18 mouse cellular contexts compared by ENCODE assay signal in genomic region chr1:180315127-180315526, GRCm38 (mm10). TPM values are rescaled to one million over a fixed set of nuclear protein-coding genes. Genes with fewer than 3 reads are reported as not detected.
DNase-seq lines count a peak whose midpoint lies in the region; ATAC-seq and TF ChIP-seq lines count a peak whose summit lies in the region.
"Had no signal": no experiment of that assay in that cellular context is flagged by ENCODE, and none has a peak within 500 bp of the region (broad histone marks: within the 10 kb centered on the region; RNA-seq: fewer than 3 reads in every experiment).

No protein-coding gene starts in this region.

- TF ChIP-seq POLR2A in thymus, adult 2 months (IDR thresholded peaks at IDR 0.05; ENCODE audit: control insufficient read depth, extremely low read depth, insufficient read depth, low read length, poor library complexity), result no peak

- ATAC-seq in embryonic facial prominence, embryonic 14.5 days (ENCODE audit: low read depth), result no peak
- ATAC-seq in heart, embryonic 15.5 days (replicated peaks; ENCODE audit: insufficient number of reproducible peaks, insufficient read depth, low FRiP score, low read depth), result peak; percentile 38; the same call in 1 of the 2 replicates
- no peak for ATAC-seq in kidney, postnatal 0 days (replicated peaks; ENCODE audit: low FRiP score, low read depth)
- ATAC-seq: forebrain, embryonic 15.5 days; hindbrain, embryonic 16.5 days had no signal

- no peaks in the 10 kb centered on the region for H3K27me3 ChIP-seq in embryonic facial prominence, embryonic 14.5 days (replicated peaks; ENCODE audit: control insufficient read depth, insufficient read depth, low read length)
- H3K27me3 ChIP-seq in embryonic facial prominence, embryonic 10.5 days (replicated peaks; ENCODE audit: low read depth, poor library complexity, severe bottlenecking), result peaks cover 16% of the 10 kb centered on the region; the same call in 1 of the 2 replicates
- H3K27me3 ChIP-seq in heart, embryonic 15.5 days, result no peaks in the 10 kb centered on the region
- H3K27me3 ChIP-seq in heart, embryonic 10.5 days (ENCODE audit: insufficient read depth, poor library complexity, severe bottlenecking), result peaks cover 14% of the 10 kb centered on the region; the same call in 1 of the 2 replicates
- no peaks in the 10 kb centered on the region for H3K27me3 ChIP-seq in kidney, postnatal 0 days (ENCODE audit: insufficient read depth, low read length)
- no peaks in the 10 kb centered on the region for H3K27me3 ChIP-seq in thymus, adult 2 months (ENCODE audit: control insufficient read depth, insufficient read depth, low read length)
- H3K27me3 ChIP-seq: forebrain, embryonic 15.5 days; hindbrain, embryonic 12.5 days had no signal

- H3K27ac ChIP-seq in embryonic facial prominence, embryonic 14.5 days (replicated peaks; ENCODE audit: low read depth, low read length), result no peak overlapping the region
- H3K27ac ChIP-seq in embryonic facial prominence, embryonic 10.5 days (replicated peaks), result no peak overlapping the region
- H3K27ac ChIP-seq in heart, embryonic 15.5 days, result peak overlapping the region; percentile 54
- H3K27ac ChIP-seq in heart, embryonic 10.5 days, result no peak overlapping the region
- H3K27ac ChIP-seq in kidney, postnatal 0 days, result no peak overlapping the region
- peak overlapping the region; percentile 43; the same call in 1 of the 2 replicates for H3K27ac ChIP-seq in thymus, adult 2 months (ENCODE audit: control insufficient read depth, insufficient read depth, low read length)
- H3K27ac ChIP-seq: forebrain, embryonic 15.5 days; hindbrain, embryonic 12.5 days had no signal

- no peaks in the 10 kb centered on the region for H3K36me3 ChIP-seq in embryonic facial prominence, embryonic 14.5 days (ENCODE audit: control insufficient read depth, insufficient read depth, low read length)
- H3K36me3 ChIP-seq in embryonic facial prominence, embryonic 10.5 days (replicated peaks), result no peaks in the 10 kb centered on the region
- no peaks in the 10 kb centered on the region for H3K36me3 ChIP-seq in heart, embryonic 15.5 days
- H3K36me3 ChIP-seq in heart, embryonic 10.5 days, result no peaks in the 10 kb centered on the region
- no peaks in the 10 kb centered on the region for H3K36me3 ChIP-seq in kidney, postnatal 0 days (ENCODE audit: insufficient read depth, low read length)
- no peaks in the 10 kb centered on the region for H3K36me3 ChIP-seq in thymus, adult 2 months (ENCODE audit: control insufficient read depth, insufficient read depth, low read length)
- H3K36me3 ChIP-seq: forebrain, embryonic 15.5 days; hindbrain, embryonic 12.5 days had no signal

- H3K9ac ChIP-seq in embryonic facial prominence, embryonic 14.5 days (ENCODE audit: low read depth, low read length), result no peak overlapping the region
- no peak overlapping the region for H3K9ac ChIP-seq in heart, embryonic 15.5 days
- H3K9ac ChIP-seq in kidney, postnatal 0 days (ENCODE audit: low read depth, low read length), result no peak overlapping the region
- H3K9ac ChIP-seq: forebrain, embryonic 15.5 days; hindbrain, embryonic 12.5 days had no signal

- no peaks in the 10 kb centered on the region for H3K9me3 ChIP-seq in embryonic facial prominence, embryonic 14.5 days (ENCODE audit: control insufficient read depth, low read length)
- no peaks in the 10 kb centered on the region for H3K9me3 ChIP-seq in embryonic facial prominence, embryonic 10.5 days
- no peaks in the 10 kb centered on the region for H3K9me3 ChIP-seq in heart, embryonic 15.5 days (replicated peaks)
- H3K9me3 ChIP-seq in heart, embryonic 10.5 days, result no peaks in the 10 kb centered on the region
- no peaks in the 10 kb centered on the region for H3K9me3 ChIP-seq in kidney, postnatal 0 days (replicated peaks; ENCODE audit: low read length)
- H3K9me3 ChIP-seq: forebrain, embryonic 15.5 days; hindbrain, embryonic 12.5 days had no signal

- 65% methylated on average over 3 of the region's 3 CpGs for WGBS in embryonic facial prominence, embryonic 14.5 days
- WGBS in embryonic facial prominence, embryonic 10.5 days, result 79% methylated on average over 3 of the region's 3 CpGs
- 42% methylated on average over 3 of the region's 3 CpGs for WGBS in heart, embryonic 15.5 days
- 52% methylated on average over 3 of the region's 3 CpGs for WGBS in heart, embryonic 10.5 days
- 78% methylated on average over 3 of the region's 3 CpGs for WGBS in kidney, postnatal 0 days
- 87% methylated on average over 3 of the region's 3 CpGs for WGBS in thymus, adult 2 months

- peaks cover 17% of the 10 kb centered on the region for H3K4me1 ChIP-seq in embryonic facial prominence, embryonic 14.5 days (ENCODE audit: control insufficient read depth, insufficient read depth, low read length)
- H3K4me1 ChIP-seq in embryonic facial prominence, embryonic 10.5 days, result peaks cover 34% of the 10 kb centered on the region
- peaks cover 36% of the 10 kb centered on the region for H3K4me1 ChIP-seq in heart, embryonic 15.5 days (replicated peaks)
- peaks cover 35% of the 10 kb centered on the region for H3K4me1 ChIP-seq in heart, embryonic 10.5 days
- peaks cover 8% of the 10 kb centered on the region; the same call in 1 of the 2 replicates for H3K4me1 ChIP-seq in kidney, postnatal 0 days (replicated peaks; ENCODE audit: insufficient read depth, low read length)
- H3K4me1 ChIP-seq in thymus, adult 2 months (replicated peaks; ENCODE audit: control insufficient read depth, insufficient read depth, low read length), result peaks cover 61% of the 10 kb centered on the region

- no peak for TF ChIP-seq CTCF in kidney, postnatal 0 days (IDR thresholded peaks at IDR 0.05; ENCODE audit: low read depth)
- no peak for TF ChIP-seq CTCF in thymus, adult 2 months (IDR thresholded peaks at IDR 0.05; ENCODE audit: borderline replicate concordance, control insufficient read depth, extremely low read depth, insufficient read depth, low read length, poor library complexity)

- peak; percentile 49 for DNase-seq in embryonic facial prominence, embryonic 14.5 days (ENCODE audit: low spot score)
- DNase-seq in embryonic facial prominence, embryonic 10.5 days (ENCODE audit: low spot score), result no peak
- no peak for DNase-seq in heart, embryonic 10.5 days (ENCODE audit: low spot score)
- peak; percentile 36 for DNase-seq in kidney, postnatal 0 days (ENCODE audit: low spot score)
- no peak for DNase-seq in kidney, adult 11 months
- no peak for DNase-seq in thymus, adult 2 months
- no peak for DNase-seq in thymus, postnatal 10 days (ENCODE audit: low spot score in 2 of 2)
- DNase-seq: adrenal gland, adult 8-10 months; cerebellum, adult 2 months; cerebellum, postnatal 10 days; gastrocnemius, postnatal 36 days; heart, adult 18-20 months; heart, postnatal 36 days; kidney, adult 2 months had no signal

- no peak overlapping the region for H3K4me2 ChIP-seq in embryonic facial prominence, embryonic 14.5 days (ENCODE audit: low read depth, low read length)
- H3K4me2 ChIP-seq in heart, embryonic 15.5 days, result no peak overlapping the region
- H3K4me2 ChIP-seq in kidney, postnatal 0 days (ENCODE audit: low read length), result no peak overlapping the region
- H3K4me2 ChIP-seq: forebrain, embryonic 15.5 days; hindbrain, embryonic 12.5 days had no signal

- H3K4me3 ChIP-seq in embryonic facial prominence, embryonic 14.5 days (ENCODE audit: low read depth, low read length), result no peak overlapping the region
- no peak overlapping the region for H3K4me3 ChIP-seq in embryonic facial prominence, embryonic 10.5 days
- no peak overlapping the region for H3K4me3 ChIP-seq in heart, embryonic 15.5 days
- no peak overlapping the region for H3K4me3 ChIP-seq in heart, embryonic 10.5 days
- H3K4me3 ChIP-seq in kidney, postnatal 0 days (replicated peaks; ENCODE audit: low read depth, low read length), result no peak overlapping the region
- H3K4me3 ChIP-seq in thymus, adult 2 months (ENCODE audit: control insufficient read depth, insufficient read depth, low read length), result no peak overlapping the region
- H3K4me3 ChIP-seq: forebrain, embryonic 15.5 days; hindbrain, embryonic 12.5 days had no signal

RNA-seq across cellular contexts. Expression of gene Itpkb, which starts 15.2 kb away (rescaled TPM):
- 7.4 and 7.6 TPM in 2 replicates for polyA plus RNA-seq in embryonic facial prominence, embryonic 14.5 days (2014; fragmentation: Nextera tagmentation; extraction: Ambion mirVana)
- 4.9 and 6.2 TPM in 2 replicates for polyA plus RNA-seq in embryonic facial prominence, embryonic 10.5 days (2016; fragmentation: Nextera tagmentation; extraction: Ambion mirVana)
- polyA plus RNA-seq in heart, embryonic 15.5 days (2015; fragmentation: Nextera tagmentation; extraction: Ambion mirVana), result 6.1 and 7.5 TPM in 2 replicates
- 4.0 and 4.6 TPM in 2 replicates for polyA plus RNA-seq in heart, embryonic 10.5 days (2016; fragmentation: Nextera tagmentation; extraction: Ambion mirVana)
- polyA plus RNA-seq in kidney, postnatal 0 days (2015; fragmentation: Nextera tagmentation; extraction: Ambion mirVana), result 6.8 and 7.1 TPM in 2 replicates
- 69.0 and 73.0 TPM in 2 replicates for polyA plus RNA-seq in thymus, adult 2 months (2012; rRNA removed)

RNA-seq across cellular contexts. Expression of gene Psen2, which starts 51.9 kb away (rescaled TPM):
- 18.8 and 19.6 TPM in 2 replicates for polyA plus RNA-seq in embryonic facial prominence, embryonic 14.5 days (2014; fragmentation: Nextera tagmentation; extraction: Ambion mirVana)
- polyA plus RNA-seq in embryonic facial prominence, embryonic 10.5 days (2016; fragmentation: Nextera tagmentation; extraction: Ambion mirVana), result 7.1 and 7.2 TPM in 2 replicates
- 14.9 and 17.4 TPM in 2 replicates for polyA plus RNA-seq in heart, embryonic 15.5 days (2015; fragmentation: Nextera tagmentation; extraction: Ambion mirVana)
- polyA plus RNA-seq in heart, embryonic 10.5 days (2016; fragmentation: Nextera tagmentation; extraction: Ambion mirVana), result 15.6 and 16.4 TPM in 2 replicates
- polyA plus RNA-seq in kidney, postnatal 0 days (2015; fragmentation: Nextera tagmentation; extraction: Ambion mirVana), result 19.8 and 20.8 TPM in 2 replicates
- polyA plus RNA-seq in thymus, adult 2 months (2012; rRNA removed), result 35.2 and 39.9 TPM in 2 replicates

Comparison
In these comparisons a context has a peak if more than half of its experiments do, and no peak if none do; other contexts are left out.
1. DNase-seq: peak in embryonic facial prominence, embryonic 14.5 days (single experiment) and kidney, postnatal 0 days (single experiment); none in embryonic facial prominence, embryonic 10.5 days (single experiment), heart, embryonic 10.5 days (single experiment), kidney, adult 11 months (single experiment), thymus, adult 2 months (single experiment) and thymus, postnatal 10 days (0 of 2).
2. H3K27ac ChIP-seq: peak in heart, embryonic 15.5 days (single experiment) and thymus, adult 2 months (single experiment); none in embryonic facial prominence, embryonic 14.5 days (single experiment), embryonic facial prominence, embryonic 10.5 days (single experiment), heart, embryonic 10.5 days (single experiment) and kidney, postnatal 0 days (single experiment).